Mouse (Mus musculus) heart, embryonic 16.5 days (tissue): ENCODE results near the gene Dhdds. TPM values are rescaled to one million over a fixed set of nuclear protein-coding genes. Genes with fewer than 3 reads are reported as not detected.

Experiments used
- ATAC-seq: fragments of 200-750 bp; cut with Nextera tagmentation; replicated peaks from 2 replicates; pipeline ENCODE4 v1.8.0; 2017; ENCODE audit warnings: moderate number of reproducible peaks; ENCODE audit not compliant: insufficient read depth, low FRiP score; ENCODE audit errors: extremely low read depth
- H3K27ac ChIP-seq: fragments of 300-500 bp; sonication (generic); 2 replicates; pipeline ENCODE4 v1.5.1; 2014; ENCODE audit warnings: mild to moderate bottlenecking, low read length, control low read depth, moderate library complexity
- H3K27me3 ChIP-seq: fragments of 300-500 bp; sonication (generic); 2 replicates; pipeline ENCODE4 v1.6.1; 2014; ENCODE audit warnings: low read length, mixed read lengths; ENCODE audit not compliant: control insufficient read depth, insufficient read depth
- H3K36me3 ChIP-seq: fragments of 300-500 bp; sonication (generic); 2 replicates; pipeline ENCODE4 v1.6.1; 2014; ENCODE audit not compliant: control insufficient read depth, insufficient read depth
- H3K4me1 ChIP-seq: fragments of 300-500 bp; sonication (generic); 2 replicates; pipeline ENCODE4 v1.6.1; 2014; ENCODE audit warnings: low read length, mixed read lengths; ENCODE audit not compliant: control insufficient read depth, insufficient read depth
- H3K4me2 ChIP-seq: fragments of 300-500 bp; sonication (generic); 2 replicates; pipeline ENCODE4 v1.6.1; 2014; ENCODE audit warnings: low read depth, mild to moderate bottlenecking, control low read depth, low read length
- H3K4me3 ChIP-seq: fragments of 300-500 bp; sonication (generic); 2 replicates; pipeline ENCODE4 v1.5.1; 2014; ENCODE audit warnings: mild to moderate bottlenecking, control low read depth, low read length
- H3K9ac ChIP-seq: fragments of 300-500 bp; sonication (generic); 2 replicates; pipeline ENCODE4 v1.6.1; 2014; ENCODE audit warnings: low read length, control low read depth
- H3K9me3 ChIP-seq: fragments of 300-500 bp; sonication (generic); replicated peaks from 2 replicates; pipeline ENCODE4 v1.6.1; 2016; ENCODE audit warnings: low read length; ENCODE audit not compliant: control insufficient read depth
- WGBS: fragments of 180-500 bp; shearing (Covaris S2); extraction: QIAGEN DNeasy Blood & Tissue Kit; methylation state at CpG from one replicate; pipeline ENCODE4 v1.1.7; 2014; 5-methylcytosine and 5-hydroxymethylcytosine counted together
- polyA plus RNA-seq: library from polyadenylated mRNA; unstranded; fragments of >200 nt; fragmentation: Nextera tagmentation; extraction: Ambion mirVana; gene quantifications from 2 replicates; pipeline ENCODE4 v1.2.1, GENCODE M21; 2015

Dhdds gene
- polyA plus RNA-seq, 1 experiment from 2014 or later, result 33.6 TPM

GRCm38 (mm10) chr4:134009709-134010108 is 9.0 kb upstream of the Dhdds start:
- Histone ChIP-seq H3K36me3 (no peaks in the 10 kb centered on the region), H3K4me2 (no peak overlapping the region), H3K27ac (no peak overlapping the region), H3K27me3 (no peaks in the 10 kb centered on the region), H3K4me1 (peaks cover 13% of the 10 kb centered on the region; the same call in 1 of the 2 replicates), H3K9me3 (no peaks in the 10 kb centered on the region), H3K4me3 (no peak overlapping the region), H3K9ac (no peak overlapping the region)
- WGBS, result 63% methylated on average over 6 of the region's 6 CpGs
- no peak for ATAC-seq

- WGBS, result 86% methylated on average over 3 of the region's 3 CpGs
- peaks cover 5% of the 10 kb centered on the region; the same call in 1 of the 2 replicates for H3K4me1 ChIP-seq
These were observed 6.1 kb upstream of the Dhdds start for GRCm38 (mm10) chr4:134006845-134007244.

GRCm38 (mm10) chr4:134005581-134006358 is 5.1 kb upstream of the Dhdds start:
- no peaks in the 10 kb centered on the region for H3K36me3 ChIP-seq
- H3K4me3 ChIP-seq, result no peak overlapping the region
- H3K4me2 ChIP-seq, result no peak overlapping the region
- H3K9ac ChIP-seq, result no peak overlapping the region
- H3K9me3 ChIP-seq, result no peaks in the 10 kb centered on the region
- peaks cover 3% of the 10 kb centered on the region; the same call in 1 of the 2 replicates for H3K4me1 ChIP-seq
- H3K27ac ChIP-seq, result no peak overlapping the region
- H3K27me3 ChIP-seq, result no peaks in the 10 kb centered on the region
- 55% methylated on average over 12 of the region's 12 CpGs for WGBS
- no peak for ATAC-seq

More at GRCm38 (mm10) chr4:134006845-134007244, 6.1 kb upstream of the Dhdds start:
- Histone ChIP-seq H3K9me3 (no peaks in the 10 kb centered on the region), H3K27ac (no peak overlapping the region), H3K27me3 (no peaks in the 10 kb centered on the region), H3K9ac (no peak overlapping the region), H3K4me3 (no peak overlapping the region), H3K36me3 (no peaks in the 10 kb centered on the region), H3K4me2 (no peak overlapping the region)
- ATAC-seq, result no peak

GRCm38 (mm10) chr4:134002903-134003302 is 2.2 kb upstream of the Dhdds start:
- no peaks in the 10 kb centered on the region for H3K36me3 ChIP-seq
- no peak overlapping the region for H3K27ac ChIP-seq
- H3K9ac ChIP-seq, result no peak overlapping the region
- peaks cover 10% of the 10 kb centered on the region for H3K4me1 ChIP-seq
- no peaks in the 10 kb centered on the region for H3K9me3 ChIP-seq
- no peak for ATAC-seq
- no peak overlapping the region for H3K4me2 ChIP-seq
- no peaks in the 10 kb centered on the region for H3K27me3 ChIP-seq
- no peak overlapping the region for H3K4me3 ChIP-seq
- 68% methylated on average over 5 of the region's 5 CpGs for WGBS

GRCm38 (mm10) chr4:134002246-134002645 is 1.5 kb upstream of the Dhdds start:
- Histone ChIP-seq H3K4me1 (peaks cover 10% of the 10 kb centered on the region), H3K9me3 (no peaks in the 10 kb centered on the region), H3K27me3 (no peaks in the 10 kb centered on the region), H3K4me2 (no peak overlapping the region), H3K27ac (no peak overlapping the region), H3K4me3 (no peak overlapping the region), H3K9ac (no peak overlapping the region), H3K36me3 (no peaks in the 10 kb centered on the region)
- no peak for ATAC-seq
- 65% methylated on average over 4 of the region's 4 CpGs for WGBS

- Histone ChIP-seq H3K9ac (no peak overlapping the region), H3K4me2 (no peak overlapping the region), H3K4me3 (no peak overlapping the region), H3K9me3 (no peaks in the 10 kb centered on the region), H3K4me1 (peaks cover 10% of the 10 kb centered on the region), H3K27ac (no peak overlapping the region), H3K27me3 (no peaks in the 10 kb centered on the region), H3K36me3 (peaks cover 4% of the 10 kb centered on the region)
- 54% methylated on average over 10 of the region's 10 CpGs for WGBS
- ATAC-seq, result no peak
These were observed 992 bp upstream of the Dhdds start for GRCm38 (mm10) chr4:134001710-134002109.

- no peak for ATAC-seq
- WGBS, result 89% methylated on average over 8 of the region's 8 CpGs
- H3K27me3 ChIP-seq, result no peaks in the 10 kb centered on the region
- peaks cover 43% of the 10 kb centered on the region for H3K36me3 ChIP-seq
- no peak overlapping the region for H3K4me3 ChIP-seq
- no peak overlapping the region for H3K27ac ChIP-seq
- no peak overlapping the region for H3K4me2 ChIP-seq
- peaks cover 2% of the 10 kb centered on the region; the same call in 1 of the 2 replicates for H3K4me1 ChIP-seq
- no peak overlapping the region for H3K9ac ChIP-seq
- no peaks in the 10 kb centered on the region for H3K9me3 ChIP-seq
These were observed 6.0 kb downstream of the Dhdds start for GRCm38 (mm10) chr4:133994697-133995096.

GRCm38 (mm10) chr4:133991087-133991660 is 9.5 kb downstream of the Dhdds start:
- Histone ChIP-seq H3K9ac (no peak overlapping the region), H3K36me3 (peaks cover 45% of the 10 kb centered on the region), H3K27me3 (no peaks in the 10 kb centered on the region), H3K9me3 (no peaks in the 10 kb centered on the region), H3K27ac (no peak overlapping the region), H3K4me2 (no peak overlapping the region), H3K4me3 (no peak overlapping the region), H3K4me1 (no peaks in the 10 kb centered on the region)
- WGBS, result 84% methylated on average over 13 of the region's 13 CpGs
- no peak for ATAC-seq

- 59% methylated on average over 4 of the region's 4 CpGs for WGBS
- peaks cover 47% of the 10 kb centered on the region for H3K36me3 ChIP-seq
- H3K9me3 ChIP-seq, result no peaks in the 10 kb centered on the region
These were observed 10.7 kb downstream of the Dhdds start for GRCm38 (mm10) chr4:133990035-133990434.

More at GRCm38 (mm10) chr4:133990035-133990434, 10.7 kb downstream of the Dhdds start:
- H3K4me2 ChIP-seq, result no peak overlapping the region
- no peaks in the 10 kb centered on the region for H3K4me1 ChIP-seq
- no peak overlapping the region for H3K27ac ChIP-seq
- no peak for ATAC-seq
- no peak overlapping the region for H3K4me3 ChIP-seq
- H3K27me3 ChIP-seq, result no peaks in the 10 kb centered on the region
- no peak overlapping the region for H3K9ac ChIP-seq
